Mouse (Mus musculus) kidney, adult 2 months (tissue): Measurements from ENCODE around the gene Morc3.

ENCODE experiments used
- CTCF ChIP-seq: fragments of 200-500 bp; conservative IDR thresholded peaks from 2 replicates; pipeline ENCODE4 v1.5.1; 2011; ENCODE audit warnings: low read depth, mild to moderate bottlenecking, control low read depth, low read length, moderate library complexity, mixed read lengths; ENCODE audit not compliant: insufficient read depth, insufficient read length
- POLR2A ChIP-seq: fragments of 200-500 bp; IDR thresholded peaks from one replicate; pipeline ENCODE4 v1.6.1; 2011; ENCODE audit warnings: low read depth, low read length, control low read depth

- TF ChIP-seq POLR2A (no peak), CTCF (peak; percentile 79)
Measured at GRCm38 (mm10) chr16:93917712-93918678, 86.1 kb downstream of the Morc3 start.
